Mouse (Mus musculus) right cerebral cortex, postnatal 14 days (tissue): ENCODE measurements around the gene Vsig1.

Experiments used
- DNase-seq: peaks from one replicate; pipeline ENCODE4 v3.0.0; 2022

Vsig1 gene

GRCm38 (mm10) chrX:140907360-140907759 is at the start of gene Vsig1:
Gene Vsig1 (plus strand): TSS chrX:140907608.
- no peak for DNase-seq

GRCm38 (mm10) chrX:140862760-140863159 is 44.6 kb upstream of the Vsig1 start:
- no peak for DNase-seq

- no peak for DNase-seq
Measured at GRCm38 (mm10) chrX:140863431-140863830, 44.0 kb upstream of the Vsig1 start.

GRCm38 (mm10) chrX:140887193-140887592 is 20.2 kb upstream of the Vsig1 start:
- DNase-seq = no peak

GRCm38 (mm10) chrX:140891796-140892195 is 15.6 kb upstream of the Vsig1 start:
- no peak for DNase-seq

- DNase-seq = no peak
Measured at GRCm38 (mm10) chrX:140903487-140903886, 3.9 kb upstream of the Vsig1 start.

- no peak for DNase-seq
Measured at GRCm38 (mm10) chrX:140921321-140921720, 13.9 kb downstream of the Vsig1 start.

GRCm38 (mm10) chrX:140932066-140932465 is 24.7 kb downstream of the Vsig1 start:
- no peak for DNase-seq

- no peak for DNase-seq
Measured at GRCm38 (mm10) chrX:140933263-140933662, 25.9 kb downstream of the Vsig1 start.

GRCm38 (mm10) chrX:140936271-140936670 is 28.9 kb downstream of the Vsig1 start:
- DNase-seq = no peak

GRCm38 (mm10) chrX:140953618-140954017 is 46.2 kb downstream of the Vsig1 start:
- no peak for DNase-seq

GRCm38 (mm10) chrX:140956272-140956940 is 49.0 kb downstream of the Vsig1 start, which contains the start of the genes Psmd10 and Atg4a:
Gene Psmd10 (minus strand): TSS chrX:140956728.
Gene Atg4a (plus strand): TSS chrX:140956907.
- DNase-seq = peak; percentile 84

- peak; percentile 5 for DNase-seq
Measured at GRCm38 (mm10) chrX:140956959-140957358, 49.6 kb downstream of the Vsig1 start.

- no peak for DNase-seq
Measured at GRCm38 (mm10) chrX:140978943-140979342, 71.5 kb downstream of the Vsig1 start.

- DNase-seq = peak; percentile 17
Measured at GRCm38 (mm10) chrX:140979546-140979945, 72.1 kb downstream of the Vsig1 start.

- no peak for DNase-seq
Measured at GRCm38 (mm10) chrX:140980163-140980562, 72.8 kb downstream of the Vsig1 start.

- no peak for DNase-seq
Measured at GRCm38 (mm10) chrX:140983206-140983960, 76.0 kb downstream of the Vsig1 start.

GRCm38 (mm10) chrX:140984795-140985194 is 77.4 kb downstream of the Vsig1 start:
- no peak for DNase-seq

GRCm38 (mm10) chrX:140985256-140985655 is 77.8 kb downstream of the Vsig1 start:
- no peak for DNase-seq
